Mouse (Mus musculus) ES-Bruce4 (cell line): Measurements from ENCODE around the gene Sds. TPM values are rescaled to one million over a fixed set of nuclear protein-coding genes. Genes with fewer than 3 reads are reported as not detected.

ENCODE experiments used
- H3K27ac ChIP-seq: 2 replicates; pipeline ENCODE4 v1.5.1; 2012; ENCODE audit warnings: low read length, inconsistent platforms; ENCODE audit not compliant: insufficient read depth
- H3K27me3 ChIP-seq: 2 replicates; pipeline ENCODE4 v1.6.1; 2012; ENCODE audit warnings: mild to moderate bottlenecking, low read length, inconsistent platforms; ENCODE audit not compliant: control insufficient read depth, poor library complexity, insufficient read depth, severe bottlenecking
- H3K36me3 ChIP-seq: 2 replicates; pipeline ENCODE4 v1.6.1; 2012; ENCODE audit warnings: inconsistent platforms, mild to moderate bottlenecking, low read length, moderate library complexity; ENCODE audit not compliant: control insufficient read depth, poor library complexity, insufficient read depth, severe bottlenecking
- H3K4me1 ChIP-seq: one replicate; pipeline ENCODE4 v1.8.1; 2011; ENCODE audit warnings: low read length; ENCODE audit not compliant: control insufficient read depth, insufficient read depth
- H3K4me3 ChIP-seq: 2 replicates; pipeline ENCODE4 v1.5.1; 2011; ENCODE audit warnings: low read depth, mild to moderate bottlenecking, low read length
- H3K9ac ChIP-seq: 2 replicates; pipeline ENCODE4 v1.6.1; 2012; ENCODE audit warnings: low read depth, mild to moderate bottlenecking, inconsistent platforms; ENCODE audit not compliant: poor library complexity, severe bottlenecking
- H3K9me3 ChIP-seq: replicated peaks from 2 replicates; pipeline ENCODE4 v1.6.1; 2012; ENCODE audit warnings: mild to moderate bottlenecking, low read length, inconsistent platforms; ENCODE audit not compliant: control insufficient read depth, poor library complexity, insufficient read depth, severe bottlenecking
- CTCF ChIP-seq: IDR thresholded peaks from one replicate; pipeline ENCODE4 v1.8.1; 2011; ENCODE audit warnings: low read depth, low read length
- EP300 ChIP-seq: IDR thresholded peaks from 2 replicates; pipeline ENCODE4 v1.6.1; 2011; ENCODE audit warnings: low read depth, low read length; ENCODE audit not compliant: insufficient read depth
- POLR2A ChIP-seq: IDR thresholded peaks from one replicate; pipeline ENCODE4 v1.8.1; 2011; ENCODE audit warnings: low read length; ENCODE audit not compliant: insufficient read depth
- polyA plus RNA-seq: library from polyadenylated mRNA; stranded (reverse); fragments of >200 nt; gene quantifications from 2 replicates; pipeline ENCODE4 v1.2.4, GENCODE M21; 2011; ENCODE audit warnings: low read depth; ENCODE audit not compliant: missing spikeins, insufficient read depth, insufficient read length

Sds gene
- polyA plus RNA-seq, 1 experiment = not detected

DNA sequence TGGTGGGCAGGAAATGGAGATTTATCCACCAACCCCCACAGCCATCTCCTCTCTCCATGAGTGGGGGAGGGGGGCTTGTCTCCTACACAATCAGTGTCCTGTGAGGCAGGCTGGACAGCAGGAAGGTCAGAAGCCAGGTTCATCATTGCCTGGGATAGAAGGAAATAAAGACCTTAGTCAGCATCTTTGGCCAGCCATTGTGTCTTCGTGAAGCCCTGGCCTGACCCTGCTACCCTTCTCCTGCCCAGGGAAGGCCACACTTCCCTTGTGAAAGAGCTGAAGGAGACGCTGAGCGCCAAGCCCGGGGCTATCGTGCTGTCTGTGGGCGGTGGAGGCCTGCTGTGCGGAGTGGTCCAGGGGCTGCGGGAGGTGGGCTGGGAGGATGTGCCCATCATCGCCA is 4.9 kb downstream of the Sds start:
- no peaks in the 10 kb centered on the region for H3K9me3 ChIP-seq
- TF ChIP-seq EP300 (no peak), CTCF (no peak), POLR2A (no peak)
- H3K9ac ChIP-seq = no peak overlapping the region
- H3K27ac ChIP-seq = no peak overlapping the region
- H3K36me3 ChIP-seq = no peaks in the 10 kb centered on the region
- no peak overlapping the region for H3K4me3 ChIP-seq
- H3K4me1 ChIP-seq = no peaks in the 10 kb centered on the region
- no peaks in the 10 kb centered on the region for H3K27me3 ChIP-seq

DNA sequence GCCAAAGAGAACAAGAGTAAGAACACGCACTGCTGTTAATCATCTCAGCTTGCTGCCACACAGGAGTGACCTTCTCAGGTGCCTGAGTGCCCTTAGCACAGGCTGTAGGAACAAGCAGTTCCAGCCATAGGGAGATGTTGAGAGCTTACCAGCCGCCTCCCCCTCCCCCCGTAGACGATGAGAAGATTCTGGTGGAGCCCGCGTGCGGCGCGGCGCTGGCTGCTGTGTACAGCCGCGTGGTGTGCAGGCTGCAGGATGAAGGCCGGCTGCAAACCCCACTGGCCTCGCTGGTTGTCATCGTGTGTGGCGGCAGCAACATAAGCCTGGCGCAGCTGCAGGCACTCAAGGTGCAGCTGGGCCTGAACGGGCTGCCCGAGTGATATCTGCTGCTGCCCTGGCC is 7.1 kb downstream of the Sds start:
- no peak for TF ChIP-seq EP300
- TF ChIP-seq CTCF = no peak
- TF ChIP-seq POLR2A = no peak
- H3K27ac ChIP-seq = no peak overlapping the region
- H3K4me1 ChIP-seq = no peaks in the 10 kb centered on the region
- no peak overlapping the region for H3K9ac ChIP-seq
- no peaks in the 10 kb centered on the region for H3K36me3 ChIP-seq
- H3K9me3 ChIP-seq = no peaks in the 10 kb centered on the region
- no peaks in the 10 kb centered on the region for H3K27me3 ChIP-seq
- no peak overlapping the region for H3K4me3 ChIP-seq

DNA sequence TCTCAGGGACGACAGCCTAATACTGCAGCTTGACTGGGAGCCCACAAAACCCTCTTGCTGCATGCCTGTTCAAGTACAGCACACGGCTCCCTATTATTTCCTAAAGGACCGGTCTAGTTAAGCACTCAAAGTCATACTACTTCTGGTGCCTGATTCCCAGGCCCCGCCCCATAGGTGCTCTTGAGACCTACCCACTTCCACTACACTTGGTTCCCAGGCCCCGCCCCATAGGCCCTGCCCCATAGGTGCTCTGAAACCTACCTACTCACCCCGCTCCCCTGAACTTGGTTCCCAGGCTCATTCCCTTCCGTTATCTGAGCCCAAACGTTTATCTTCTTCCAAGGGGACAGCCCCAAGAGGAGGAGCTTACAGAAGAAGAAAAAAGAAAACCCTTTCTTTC is 11.5 kb downstream of the Sds start:
- no peaks in the 10 kb centered on the region for H3K27me3 ChIP-seq
- H3K36me3 ChIP-seq = no peaks in the 10 kb centered on the region
- no peak overlapping the region for H3K4me3 ChIP-seq
- H3K27ac ChIP-seq = no peak overlapping the region
- TF ChIP-seq POLR2A (no peak), CTCF (no peak), EP300 (no peak)
- H3K4me1 ChIP-seq = peaks cover 6% of the 10 kb centered on the region
- no peak overlapping the region for H3K9ac ChIP-seq
- H3K9me3 ChIP-seq = no peaks in the 10 kb centered on the region

DNA sequence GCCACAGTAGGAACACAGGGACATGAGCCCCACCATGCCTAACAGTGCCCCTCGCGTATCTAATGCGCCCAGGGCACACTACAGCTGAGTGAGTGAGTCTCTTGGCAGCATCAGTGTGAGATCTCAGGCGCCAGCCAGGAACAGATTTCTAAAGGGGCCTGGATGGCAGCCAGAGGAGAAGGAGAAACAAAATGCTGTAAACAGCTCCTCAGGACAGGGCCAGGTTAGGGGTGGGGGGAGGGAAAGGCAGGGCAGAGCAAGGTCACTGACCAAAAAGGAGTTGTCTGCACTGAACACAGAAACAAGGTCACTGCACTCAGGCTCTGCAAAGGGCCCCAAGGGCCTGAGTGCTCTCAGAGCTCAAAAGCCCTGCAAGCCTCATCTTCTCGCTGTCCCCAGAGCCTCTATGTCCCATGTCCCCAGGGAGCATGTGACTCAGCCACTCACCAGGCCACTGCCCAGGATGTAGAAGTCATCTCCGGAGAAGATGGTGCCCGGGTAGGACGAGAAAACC is 14.4 kb downstream of the Sds start:
- Histone ChIP-seq H3K9me3 (no peaks in the 10 kb centered on the region), H3K4me1 (peaks cover 6% of the 10 kb centered on the region), H3K36me3 (no peaks in the 10 kb centered on the region), H3K9ac (no peak overlapping the region), H3K27me3 (no peaks in the 10 kb centered on the region), H3K4me3 (peak overlapping the region; percentile 14; the same call in 1 of the 2 replicates), H3K27ac (peak overlapping the region; percentile 34; the same call in 1 of the 2 replicates)
- TF ChIP-seq EP300 (peak; percentile 77), POLR2A (no peak), CTCF (no peak)

DNA sequence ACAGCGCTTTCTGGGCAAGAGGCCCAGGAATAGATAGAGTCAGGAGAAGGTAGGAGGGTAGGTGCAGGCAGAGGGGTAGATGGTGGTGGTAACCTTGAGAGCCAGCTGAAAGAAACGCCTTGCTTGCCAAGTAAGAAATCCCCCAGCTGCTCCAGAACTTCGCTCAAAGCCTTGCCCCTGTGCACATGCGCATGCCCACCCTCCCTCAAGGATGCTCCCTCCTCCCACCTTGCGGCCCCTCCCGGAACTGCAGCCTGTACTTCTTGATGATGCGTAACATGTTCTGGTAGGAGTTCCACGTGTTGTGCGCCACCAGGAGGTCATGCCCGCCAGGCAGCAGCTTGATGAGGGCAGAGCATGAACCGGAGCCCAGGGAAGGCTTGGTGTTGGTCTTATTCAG is 16.1 kb downstream of the Sds start:
- Histone ChIP-seq H3K27ac (no peak overlapping the region), H3K9me3 (no peaks in the 10 kb centered on the region), H3K4me1 (peaks cover 6% of the 10 kb centered on the region), H3K36me3 (no peaks in the 10 kb centered on the region), H3K9ac (no peak overlapping the region), H3K4me3 (peak overlapping the region; percentile 45), H3K27me3 (no peaks in the 10 kb centered on the region)
- TF ChIP-seq POLR2A (no peak), CTCF (peak; percentile 89), EP300 (no peak)

DNA sequence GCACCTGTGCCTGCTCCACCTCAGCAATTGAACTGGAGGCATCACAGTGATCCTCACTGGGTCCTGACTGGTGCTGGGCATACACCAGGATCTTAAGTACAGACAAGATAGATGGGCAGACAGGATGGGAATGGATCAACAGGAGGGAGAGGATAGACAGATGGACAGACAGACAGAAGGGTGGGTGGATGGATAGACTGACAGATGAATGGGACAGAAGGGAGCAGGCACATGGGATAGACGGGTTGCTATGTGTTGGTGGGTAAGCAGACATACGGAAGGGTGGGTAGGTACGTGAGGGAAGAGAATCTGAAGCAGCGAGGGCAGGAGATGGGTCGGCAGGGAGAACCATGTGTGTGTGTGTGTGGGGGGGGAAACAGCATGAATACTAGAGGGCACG is 17.1 kb downstream of the Sds start:
- Histone ChIP-seq H3K27ac (no peak overlapping the region), H3K9me3 (no peaks in the 10 kb centered on the region), H3K9ac (no peak overlapping the region), H3K4me1 (peaks cover 6% of the 10 kb centered on the region), H3K27me3 (no peaks in the 10 kb centered on the region), H3K4me3 (no peak overlapping the region), H3K36me3 (no peaks in the 10 kb centered on the region; the same call in 1 of the 2 replicates)
- TF ChIP-seq EP300 (no peak), POLR2A (no peak), CTCF (no peak)
